Mouse (Mus musculus): ENCODE data around the gene Chd3.

The Chd3 gene

DNA sequence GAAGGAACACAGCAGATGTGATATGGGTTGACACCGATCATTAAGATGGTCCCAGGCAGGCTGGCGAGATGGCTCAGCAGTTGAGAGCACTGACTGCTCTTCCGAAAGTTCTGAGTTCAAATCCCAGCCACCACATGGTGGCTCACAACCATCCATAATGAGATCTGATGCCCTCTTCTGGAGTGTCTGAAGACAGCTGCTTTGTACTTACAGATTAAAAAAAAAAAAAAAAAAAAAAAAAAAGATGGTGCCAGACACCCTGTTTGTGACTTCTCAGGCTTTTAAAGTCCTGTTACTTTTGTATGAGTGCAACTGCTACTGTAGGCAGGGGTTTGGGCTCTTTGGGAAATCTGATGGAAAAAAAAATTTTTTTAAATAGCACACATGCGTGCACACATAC lies 19.5 kb upstream of the Chd3 start:
- no peak for DNase-seq

DNA sequence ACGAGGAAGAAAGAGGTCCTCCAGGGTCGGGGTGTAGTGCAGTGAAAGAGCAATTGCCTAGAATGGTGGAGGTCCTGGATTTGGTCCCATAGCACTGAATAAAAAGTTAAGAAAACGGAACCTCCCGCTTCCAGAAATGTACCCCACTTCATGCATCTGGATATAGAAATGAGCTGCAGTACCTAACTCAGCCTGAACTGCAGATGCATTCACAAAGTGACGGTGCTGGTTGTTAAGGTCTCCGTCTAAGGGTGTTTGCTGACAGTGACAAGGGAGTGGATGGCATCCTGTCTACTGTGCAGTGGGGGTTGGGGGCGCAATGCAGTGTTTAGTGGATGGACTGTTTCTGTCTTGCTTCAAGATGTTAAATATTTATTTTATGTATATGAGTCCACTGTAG lies 17.6 kb upstream of the Chd3 start:
- DNase-seq, result no peak

DNA sequence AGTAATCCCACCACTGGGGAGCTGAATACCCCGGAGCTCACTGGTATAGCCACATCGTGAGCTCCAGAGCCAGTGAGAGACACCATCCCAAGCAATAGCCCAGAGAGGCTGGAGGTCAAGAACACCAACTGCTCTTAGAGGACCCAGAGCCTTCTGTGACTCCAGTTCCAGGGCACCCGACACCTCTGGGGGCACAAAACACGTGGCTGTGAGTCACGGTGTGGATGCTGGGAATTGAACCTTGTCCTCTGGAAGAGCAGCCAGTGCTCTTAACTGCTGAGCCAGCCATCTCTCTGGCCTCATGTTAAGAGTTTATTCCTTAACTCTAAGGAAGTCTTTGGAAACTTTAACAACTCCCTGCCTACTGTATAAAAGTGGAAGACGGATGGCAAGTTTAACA lies 15.8 kb upstream of the Chd3 start:
- no peak for DNase-seq

DNA sequence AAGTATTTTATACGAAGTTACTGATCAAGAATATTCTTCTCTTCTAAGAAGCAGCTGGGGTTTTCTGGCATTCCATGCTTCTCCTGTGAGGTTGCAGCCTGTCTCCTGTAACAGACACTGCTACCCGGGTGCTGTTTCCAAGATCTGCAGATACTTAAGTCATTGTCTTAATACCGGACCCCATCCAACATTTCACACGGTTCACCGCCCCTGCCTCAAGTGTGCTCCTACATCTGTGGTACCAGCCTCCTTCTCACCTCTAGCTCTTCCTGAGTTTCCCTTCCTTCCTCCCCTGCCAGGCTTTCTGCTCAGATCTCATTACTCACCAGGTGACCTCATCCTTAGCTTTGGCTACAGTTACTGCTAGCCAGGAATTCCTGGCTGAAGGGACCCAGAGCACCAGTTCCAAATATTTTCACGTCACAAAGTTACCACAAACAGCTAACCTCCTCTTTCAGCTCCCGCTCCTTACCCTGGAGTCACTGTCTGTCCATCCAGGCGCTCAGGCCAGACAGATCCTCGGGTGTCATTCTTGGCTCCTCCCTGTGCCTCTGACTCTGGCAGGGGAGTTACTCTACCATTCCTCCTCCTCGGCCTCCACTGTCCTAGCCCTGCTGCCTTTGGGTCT lies 13.4 kb upstream of the Chd3 start:
- no peak for DNase-seq

DNA sequence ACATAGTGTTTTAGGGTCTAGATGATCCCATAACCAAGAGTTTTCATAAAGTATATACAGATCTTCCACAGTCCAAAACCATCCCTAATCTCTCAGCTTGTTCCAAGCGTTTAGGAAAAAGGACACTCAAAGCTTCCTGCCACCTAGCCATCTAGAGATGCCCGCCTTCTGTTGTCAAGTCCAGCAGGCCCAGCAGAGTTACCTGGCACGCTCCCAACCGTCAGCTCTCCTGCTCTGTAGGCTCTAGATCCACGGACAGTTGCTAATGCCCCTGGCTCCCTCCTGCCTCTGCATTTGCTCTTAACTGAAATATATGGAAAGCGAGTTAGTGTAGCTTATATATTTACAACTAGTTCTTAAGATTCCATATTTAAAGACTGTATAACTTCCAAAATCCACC lies 12.2 kb upstream of the Chd3 start:
- no peak for DNase-seq

DNA sequence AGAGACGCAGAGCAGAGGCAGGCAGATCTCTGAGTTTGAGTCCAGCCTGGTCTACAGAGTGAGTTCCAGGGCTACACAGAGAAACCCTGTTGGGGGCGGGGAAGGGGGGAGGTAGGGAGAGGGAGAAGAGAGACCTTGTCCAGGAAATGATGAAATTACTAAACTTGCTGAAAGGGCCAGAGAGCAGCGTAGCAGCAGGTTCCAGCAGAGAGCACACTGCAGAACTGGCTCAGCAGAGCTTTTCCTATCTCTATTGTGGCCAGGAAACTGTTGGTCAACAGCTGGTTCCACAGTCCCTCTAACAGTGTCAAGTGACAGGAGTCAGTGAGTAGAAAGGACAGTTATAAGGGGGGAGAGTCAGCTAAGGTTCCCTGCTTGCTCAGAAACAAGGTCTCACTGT lies 10.4 kb upstream of the Chd3 start:
- DNase-seq, result no peak

DNA sequence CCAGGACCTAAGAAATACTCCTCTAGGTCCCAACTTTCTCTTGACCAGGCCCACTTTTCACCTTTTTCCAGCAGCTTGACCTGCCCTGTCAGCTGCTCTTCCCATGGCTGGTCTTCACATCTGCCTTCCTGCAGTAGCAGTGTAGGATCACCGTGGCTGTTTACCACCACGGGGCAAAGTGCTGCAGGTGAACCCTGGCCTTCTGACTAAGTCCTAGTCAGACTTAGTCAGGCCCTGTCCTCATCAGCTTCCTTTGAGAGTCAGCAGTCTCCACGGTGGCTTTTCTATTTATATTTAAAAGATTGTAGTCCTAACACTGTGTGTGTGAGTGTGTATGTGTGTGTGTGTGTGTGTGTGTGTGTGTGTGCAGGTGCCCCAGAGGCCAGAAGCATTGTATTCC lies 8.6 kb upstream of the Chd3 start:
- DNase-seq, result no peak

DNA sequence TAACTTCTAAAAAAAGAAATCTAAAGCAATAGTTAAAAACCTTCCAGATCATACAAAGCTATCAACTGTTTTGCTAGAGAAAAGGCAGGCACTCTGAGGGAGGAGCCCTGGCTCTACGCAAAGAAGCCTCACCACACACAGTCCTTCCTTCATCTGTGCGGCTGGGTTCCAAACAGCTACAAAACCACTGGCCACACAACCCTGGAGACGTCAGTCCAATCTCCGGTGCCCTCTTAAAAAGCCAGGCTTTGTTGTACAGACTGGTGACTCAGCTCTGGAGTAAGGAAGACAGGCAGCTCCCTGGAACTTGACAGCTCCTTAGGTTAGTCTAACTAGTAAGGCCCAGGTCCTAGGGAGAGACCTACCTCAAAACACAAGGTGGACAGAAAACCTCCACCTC lies 6.4 kb upstream of the Chd3 start:
- DNase-seq, result no peak

DNA sequence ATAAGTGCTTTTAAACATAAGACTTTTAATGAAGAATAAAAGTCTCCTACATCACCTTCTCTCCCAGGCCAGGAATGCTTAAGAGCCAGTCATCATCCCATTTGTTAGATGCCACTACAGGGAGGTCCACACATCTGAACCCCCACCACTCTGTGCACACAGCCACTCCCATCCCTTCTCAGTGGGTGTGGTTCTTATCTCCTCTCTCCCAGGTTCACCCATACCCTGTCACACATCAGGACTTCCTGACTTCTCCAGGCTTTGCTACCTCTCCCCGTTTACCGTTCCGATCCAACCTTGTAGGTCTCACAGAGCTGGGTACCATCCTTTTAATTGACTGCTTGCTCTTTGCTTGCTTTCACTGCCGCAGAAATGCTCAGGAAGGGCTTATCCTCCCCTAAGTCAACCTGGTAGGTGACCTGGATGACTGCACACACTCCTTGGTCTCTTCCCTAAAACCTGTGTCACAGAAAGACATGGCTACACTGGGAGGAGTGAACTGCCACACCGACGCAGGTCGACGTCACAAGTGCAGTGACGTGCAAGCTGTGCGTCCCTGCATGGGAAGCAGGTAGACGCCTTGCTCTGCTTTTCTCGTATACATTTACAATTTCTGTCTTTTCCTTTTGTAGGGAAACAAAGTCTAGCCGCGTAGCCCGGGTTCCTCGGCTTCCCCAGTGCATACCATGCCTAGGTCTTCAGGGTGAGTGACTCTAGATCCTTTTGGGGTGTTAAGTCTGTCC lies 4.2 kb upstream of the Chd3 start:
- no peak for DNase-seq

DNA sequence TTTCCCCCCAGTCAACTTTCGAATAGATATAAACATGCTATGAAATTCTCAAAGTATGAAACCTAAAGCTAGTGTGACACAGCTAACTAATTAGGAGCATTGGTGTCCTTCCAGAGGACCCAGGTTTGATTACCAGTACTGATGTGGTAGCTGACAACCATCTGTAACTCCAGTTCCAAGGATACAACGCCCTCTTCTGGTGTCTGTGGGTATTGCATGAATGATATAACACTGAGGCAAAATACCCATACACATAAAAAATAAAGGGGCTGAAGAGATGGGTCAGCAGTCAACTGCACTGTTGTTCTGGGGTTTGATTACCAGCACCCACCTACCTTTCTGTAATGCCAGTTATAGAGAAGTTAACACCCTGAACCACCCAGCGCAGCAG lies 3.6 kb upstream of the Chd3 start:
- no peak for DNase-seq

DNA sequence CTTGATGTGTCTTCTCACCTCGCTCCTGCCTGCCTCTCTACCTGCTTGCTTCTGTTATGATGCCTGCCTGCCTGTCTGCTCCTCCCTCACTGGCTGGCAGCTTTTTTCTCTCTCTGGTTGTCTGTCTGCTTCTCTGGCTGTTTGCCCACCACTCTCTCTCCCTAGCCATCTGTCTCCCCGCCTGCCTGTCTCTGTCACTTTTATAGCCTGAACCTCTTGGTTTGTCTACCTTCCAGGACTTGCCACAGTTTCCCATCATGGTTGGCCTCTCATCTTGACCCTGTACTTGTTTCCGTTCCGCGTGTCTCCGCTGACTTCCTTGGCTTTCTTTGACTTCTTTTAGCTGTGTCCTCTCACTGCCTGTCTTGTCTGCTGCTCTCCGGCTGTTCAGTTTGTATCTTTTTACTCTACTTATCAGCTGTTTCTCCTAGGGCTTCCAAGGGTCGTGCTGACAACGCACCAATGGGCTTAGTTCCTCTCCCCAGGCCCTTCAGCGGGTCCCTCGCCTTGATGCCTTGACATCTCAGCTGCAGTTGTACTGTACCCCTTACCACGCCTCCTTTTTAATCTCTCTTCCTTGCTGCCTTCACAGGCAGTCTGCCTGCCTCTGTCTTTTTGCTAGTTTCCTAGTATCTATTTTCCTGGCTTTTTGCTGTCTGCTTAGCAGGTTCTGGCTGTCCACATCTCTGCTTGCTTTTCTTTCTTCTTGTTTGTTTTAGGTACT lies 3.0 kb upstream of the Chd3 start:
- no peak for DNase-seq

DNA sequence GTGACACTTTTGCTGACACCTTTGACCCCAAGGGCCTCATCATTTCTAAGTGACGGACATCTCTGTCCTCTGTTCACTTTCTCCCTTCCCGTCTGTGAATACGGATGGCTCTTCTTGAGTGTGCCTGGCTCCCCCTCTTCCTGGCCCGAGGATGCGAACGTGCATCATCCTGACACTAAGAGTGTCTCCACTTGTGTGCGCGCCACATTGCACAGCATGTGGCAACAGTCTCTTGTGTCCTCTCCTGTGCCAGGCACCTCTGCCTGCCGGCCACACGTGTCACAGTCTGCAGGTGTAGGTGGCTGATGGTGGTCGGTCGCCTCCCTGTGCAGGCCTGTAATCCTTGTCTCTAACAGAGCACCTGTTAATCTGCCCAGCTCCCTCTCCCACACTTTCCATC lies 2.4 kb upstream of the Chd3 start:
- DNase-seq, result peak; percentile 42

DNA sequence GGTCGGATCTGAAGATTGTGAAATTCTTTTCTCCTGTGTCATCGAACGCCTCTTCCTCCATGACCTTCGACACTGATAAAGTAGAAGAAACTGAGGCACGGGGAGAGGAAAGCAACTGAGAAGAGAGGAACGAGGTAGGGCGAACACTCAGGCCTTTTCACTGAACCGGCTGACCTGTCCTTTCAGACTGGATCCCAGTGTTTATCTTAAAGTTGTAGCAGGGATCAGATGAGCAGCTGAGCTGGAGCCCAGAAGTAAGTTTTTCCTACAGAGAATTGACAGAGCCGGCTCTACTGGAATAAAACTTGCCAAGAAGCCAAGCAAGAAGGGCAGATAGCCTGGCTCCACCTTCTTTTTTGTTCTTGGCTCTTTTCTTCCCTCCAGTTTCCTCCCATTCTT lies 1.6 kb upstream of the Chd3 start:
- DNase-seq, result peak; percentile 23

DNA sequence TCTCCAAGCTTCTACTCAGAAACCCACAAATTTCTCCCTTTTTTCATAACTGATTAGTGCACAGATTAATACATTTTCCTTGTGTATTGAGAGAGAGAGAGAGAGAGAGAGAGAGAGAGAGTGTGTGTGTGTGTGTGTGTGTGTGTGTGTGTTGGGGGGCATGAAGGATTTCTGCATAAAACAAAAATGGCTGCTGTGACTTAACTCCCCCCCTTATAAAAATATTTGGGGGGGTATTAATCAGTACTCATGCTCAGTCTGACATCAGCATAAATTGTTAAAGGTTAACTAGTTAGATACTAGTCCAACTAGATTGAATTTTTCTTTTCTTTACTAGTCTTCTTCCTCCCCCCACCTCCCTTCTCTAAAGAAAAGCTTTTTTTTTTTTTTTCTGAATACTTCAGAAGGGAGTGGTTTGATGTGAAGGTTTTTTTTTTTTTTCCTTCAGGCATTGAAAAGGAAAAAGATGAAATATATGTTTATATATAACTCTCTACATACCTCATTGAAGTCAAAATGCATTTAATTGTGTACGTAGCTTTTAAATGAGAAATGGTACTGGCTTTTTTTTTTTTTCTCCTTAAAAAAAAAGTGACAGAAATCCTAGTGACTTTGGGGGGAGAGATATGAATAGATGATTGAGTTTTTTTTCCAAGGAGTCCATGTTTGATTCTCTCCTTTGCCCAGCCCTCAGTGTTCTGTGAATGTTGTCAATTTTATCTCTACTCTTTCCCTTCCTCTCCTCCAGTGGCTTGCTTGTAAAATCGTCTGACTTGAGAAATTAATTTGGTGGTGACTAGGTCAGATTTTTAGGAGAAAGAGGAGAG lies 997 bp upstream of the Chd3 start:
- peak; percentile 22 for DNase-seq

DNA sequence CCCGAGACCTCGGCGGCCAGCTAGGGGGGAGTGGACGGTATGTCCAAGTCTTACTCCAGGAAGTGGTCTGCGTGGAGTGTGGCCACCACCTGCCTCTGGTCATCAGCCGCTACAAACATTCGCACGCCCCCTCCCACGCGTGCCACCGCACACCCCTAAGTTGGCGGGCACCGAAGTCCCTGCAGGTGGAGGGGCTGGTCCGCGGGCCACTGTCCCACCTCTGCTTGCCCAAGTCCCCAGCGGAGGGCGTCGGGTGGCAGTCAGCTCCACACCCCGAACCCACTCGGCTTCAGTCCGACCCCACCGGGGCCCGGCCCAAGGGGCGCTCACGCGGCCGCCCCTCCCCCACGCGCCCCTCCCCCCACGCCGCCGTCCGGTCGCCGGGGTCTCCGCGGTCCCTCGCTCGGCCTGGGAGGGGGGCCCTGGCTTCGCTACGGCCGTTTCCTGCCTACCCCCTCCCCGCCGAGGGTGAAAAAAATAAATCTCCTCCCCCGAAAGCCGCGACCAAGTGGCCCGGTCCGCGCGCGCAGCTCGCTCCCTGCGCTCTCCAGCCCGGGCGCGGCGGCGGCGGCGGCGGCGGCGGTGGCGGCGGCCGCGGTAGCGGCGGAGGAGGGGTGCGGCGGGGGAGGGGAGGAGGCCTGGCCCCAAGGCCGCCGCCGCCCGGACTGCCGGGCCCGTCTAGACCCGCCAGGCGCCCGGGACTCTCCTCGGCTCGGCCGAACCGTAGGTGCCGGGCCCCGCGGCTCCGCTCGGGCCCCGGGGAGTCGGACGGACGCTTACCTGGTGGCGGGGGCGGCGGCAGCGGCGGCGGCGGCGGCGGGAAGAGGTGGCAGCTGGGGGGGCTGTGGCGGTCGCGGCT lies 621 bp downstream of the Chd3 start:
- peak; percentile 78 for DNase-seq

DNA sequence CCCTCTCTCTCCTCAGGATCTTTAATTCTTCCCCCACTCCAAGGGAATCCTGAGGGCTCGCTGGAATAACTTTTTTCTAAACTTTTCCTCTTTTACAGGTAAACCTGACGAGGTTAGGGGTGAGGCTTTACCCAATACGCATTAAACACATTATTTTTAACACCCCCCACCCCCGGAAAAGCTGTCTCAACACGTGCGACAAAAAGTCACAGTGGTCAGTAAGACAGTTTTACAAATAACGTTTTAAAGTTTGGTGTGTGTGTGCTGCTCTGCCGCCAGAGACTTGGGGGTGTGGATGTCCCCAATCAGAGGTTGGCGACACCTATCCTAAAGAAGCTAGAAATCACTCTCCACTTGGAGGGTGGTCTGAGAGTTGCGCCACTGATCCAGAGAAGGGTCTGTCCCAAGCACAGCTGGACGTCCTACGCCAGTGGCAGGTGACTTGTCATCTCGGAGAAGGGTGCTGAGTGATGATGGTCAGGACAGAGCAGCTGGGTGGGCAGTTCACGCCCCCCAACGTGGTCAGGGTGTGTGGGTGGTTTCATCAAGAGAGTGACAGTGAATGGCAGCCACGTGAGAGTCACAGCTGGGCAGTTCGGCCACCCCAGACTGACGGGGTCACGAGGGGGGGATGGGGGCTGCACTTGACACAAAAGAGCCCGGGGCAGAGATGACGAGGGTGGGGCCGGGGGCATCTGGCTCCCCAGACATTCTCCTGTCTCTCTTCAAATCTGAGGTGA lies 1.4 kb downstream of the Chd3 start:
- peak; percentile 74 for DNase-seq

DNA sequence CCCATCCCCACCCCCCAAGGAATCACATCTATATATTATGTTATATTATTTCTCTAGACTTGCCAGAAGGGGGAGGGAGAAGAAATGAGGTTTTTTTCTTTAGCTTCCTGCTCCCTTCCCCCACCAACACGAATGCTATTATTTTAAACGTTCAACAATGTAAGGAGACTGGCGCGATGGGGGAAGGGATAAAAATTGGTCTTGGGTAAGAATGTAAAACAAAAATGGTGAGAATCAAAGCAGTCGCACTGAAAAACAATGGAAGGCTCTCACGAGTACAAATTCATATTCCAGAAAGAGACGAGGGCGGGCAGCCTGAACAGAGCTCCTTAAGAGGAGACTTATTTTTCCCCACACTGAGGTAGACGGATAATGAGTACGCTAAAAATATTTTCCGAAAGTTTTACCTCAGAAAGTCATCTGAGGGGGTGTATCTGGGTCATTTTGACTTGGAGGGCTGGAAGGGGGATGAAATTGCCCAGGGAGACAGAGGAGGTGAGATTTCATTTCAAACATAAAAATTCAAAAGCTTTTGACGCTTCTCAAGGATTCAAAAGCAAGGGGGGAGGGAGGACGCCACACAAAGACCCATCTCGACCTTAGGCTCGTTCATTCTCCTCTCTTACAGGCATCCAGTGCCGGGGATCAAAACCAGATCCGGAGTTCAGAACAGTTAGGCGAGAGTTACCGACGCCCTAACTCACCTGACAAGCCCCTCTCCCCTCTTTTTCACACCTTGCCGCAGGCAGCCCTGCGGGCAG lies 2.2 kb downstream of the Chd3 start:
- peak; percentile 65 for DNase-seq

DNA sequence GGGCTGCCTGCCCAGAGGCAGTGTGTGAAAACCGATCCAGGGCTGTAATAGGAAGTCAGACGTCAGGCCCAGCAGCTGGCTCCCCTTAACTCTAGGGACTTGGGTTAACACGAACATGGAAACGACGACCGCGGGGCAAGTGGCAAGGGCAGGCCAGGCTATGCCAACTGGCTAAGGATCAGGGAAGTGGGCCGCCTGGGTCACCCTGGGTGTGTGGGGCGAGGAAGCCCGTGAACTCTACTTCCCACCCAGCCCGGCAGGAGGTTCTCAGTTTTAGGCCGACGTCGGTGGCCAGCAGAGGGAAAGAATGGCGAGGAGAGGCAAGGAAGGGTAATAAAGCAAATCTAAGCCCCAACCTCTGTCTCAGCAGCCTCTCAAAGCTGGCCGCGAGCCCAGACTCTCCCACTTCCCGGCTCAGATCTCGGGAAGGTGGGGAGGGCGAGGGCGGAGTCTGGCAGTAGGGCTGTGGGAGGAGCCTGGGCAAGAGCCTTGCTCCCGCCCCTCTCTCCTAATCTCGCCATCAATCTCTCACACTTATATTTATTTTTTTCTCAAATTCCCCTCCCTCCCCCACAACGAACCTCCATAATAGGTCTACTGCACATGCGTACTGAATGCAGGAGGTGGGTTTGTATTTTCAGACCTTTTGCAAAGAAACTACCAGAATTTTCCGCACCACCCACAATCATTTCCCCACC lies 2.9 kb downstream of the Chd3 start:
- peak; percentile 95 for DNase-seq

DNA sequence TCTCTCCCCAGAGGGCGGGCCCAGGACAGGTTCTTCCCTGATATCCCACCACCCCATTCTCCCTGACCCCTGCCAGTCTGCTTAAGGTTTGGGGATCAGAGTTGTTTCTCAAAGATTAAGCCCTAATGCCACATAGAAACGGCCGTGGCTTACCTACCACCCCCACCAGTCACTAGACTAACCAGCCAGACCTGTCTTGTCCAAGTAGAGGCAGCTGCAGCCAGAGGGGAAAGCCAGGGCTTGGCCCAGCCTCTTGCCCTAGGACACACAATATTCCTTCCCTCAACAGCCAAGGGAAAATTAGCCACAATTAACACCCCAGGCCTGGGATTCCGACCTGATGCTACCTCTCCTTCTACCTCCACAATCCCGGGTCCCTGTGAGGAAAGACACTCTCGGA lies 3.5 kb downstream of the Chd3 start:
- no peak for DNase-seq

DNA sequence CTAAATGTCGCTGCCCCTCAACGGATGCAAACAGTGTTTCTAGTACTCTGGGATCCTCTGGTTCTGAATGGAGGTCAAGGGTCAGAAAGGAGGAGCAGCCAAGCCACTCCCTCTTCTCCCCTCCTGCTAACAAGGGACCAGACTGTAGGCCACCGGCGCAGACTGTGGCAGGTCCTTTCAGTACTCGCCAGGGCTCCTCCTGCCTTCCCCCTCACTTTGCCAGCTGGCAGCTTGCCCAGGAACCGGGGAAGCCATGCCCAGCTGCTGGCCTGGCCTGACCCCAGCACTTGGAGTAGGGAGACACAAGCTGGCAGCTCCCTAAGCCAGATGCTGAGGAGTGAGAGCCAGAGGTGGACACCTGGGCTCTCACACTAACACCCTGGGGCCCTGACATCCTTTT lies 4.3 kb downstream of the Chd3 start:
- peak; percentile 76 for DNase-seq
